Mouse (Mus musculus): Measurements from ENCODE around the gene Snx29.

The Snx29 gene

DNA sequence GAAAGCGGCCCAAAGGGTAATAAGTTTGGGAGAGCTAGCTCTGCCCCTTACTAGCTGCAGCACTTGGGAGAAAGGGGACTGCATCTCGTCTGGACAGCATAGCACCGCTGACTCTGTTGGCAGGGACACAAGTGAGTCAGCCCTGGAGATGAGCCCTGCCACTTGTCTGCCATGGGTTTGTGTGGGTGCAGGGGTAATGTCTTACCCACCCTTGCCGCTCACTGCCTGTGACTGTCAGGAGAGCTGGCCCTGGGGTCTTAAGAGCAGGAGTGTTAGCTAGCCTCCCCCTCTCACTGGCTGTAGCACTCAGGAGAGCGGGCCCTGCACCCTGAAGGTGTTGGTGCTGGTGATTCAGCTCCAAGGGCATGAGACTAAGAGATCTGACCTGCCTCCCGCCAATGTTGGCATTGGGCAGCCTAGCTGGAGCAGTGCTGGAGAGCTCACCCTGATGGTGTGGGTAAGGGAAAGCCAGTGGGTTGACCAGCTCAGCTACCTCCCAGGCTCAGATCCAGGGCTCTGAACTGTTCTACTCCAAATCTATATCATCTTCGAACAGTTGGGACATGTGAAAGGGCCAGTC, 479.3 kb downstream of the Snx29 start:
- DNase-seq, result no peak
